Mouse (Mus musculus): Measurements from ENCODE around the gene Cd59b. TPM values are rescaled to one million over a fixed set of nuclear protein-coding genes. Genes with fewer than 3 reads are reported as not detected.
A peak's percentile ranks its signal among the peaks of the same experiment; 100 is the strongest.

Cd59b gene
- total RNA-seq (2021): 1 to 10 TPM; 1.2 to 1.8 TPM

- peak; percentile 50 for DNase-seq
These were observed at the start of gene Cd59b for GRCm38 (mm10) chr2:104069704-104070185. TSS of gene Cd59b (plus strand) at chr2:104069849.

GRCm38 (mm10) chr2:104023096-104023495, 46.6 kb upstream of the Cd59b start:
- no peak for DNase-seq

- DNase-seq: no peak
These were observed 45.0 kb upstream of the Cd59b start for GRCm38 (mm10) chr2:104024656-104025055.

- peak; percentile 92 for DNase-seq
These were observed 42.1 kb upstream of the Cd59b start, which contains the start of gene Fbxo3 for GRCm38 (mm10) chr2:104027458-104028138. TSS of gene Fbxo3 (plus strand) at chr2:104027721.

- DNase-seq: no peak
These were observed 41.4 kb upstream of the Cd59b start, which contains the start of gene 4931422A03Rik for GRCm38 (mm10) chr2:104028139-104028723. TSS of gene 4931422A03Rik (minus strand) at chr2:104028361.

- no peak for DNase-seq
These were observed 40.6 kb upstream of the Cd59b start for GRCm38 (mm10) chr2:104029074-104029473.

- no peak for DNase-seq
These were observed 39.3 kb upstream of the Cd59b start for GRCm38 (mm10) chr2:104030381-104030780.

GRCm38 (mm10) chr2:104032056-104032455, 37.6 kb upstream of the Cd59b start:
- no peak for DNase-seq

- DNase-seq: peak; percentile 79
These were observed 34.7 kb upstream of the Cd59b start for GRCm38 (mm10) chr2:104034832-104035472.

GRCm38 (mm10) chr2:104035595-104035994, 34.1 kb upstream of the Cd59b start:
- no peak for DNase-seq

- no peak for DNase-seq
These were observed 33.3 kb upstream of the Cd59b start for GRCm38 (mm10) chr2:104036316-104036715.

GRCm38 (mm10) chr2:104038236-104038635, 31.4 kb upstream of the Cd59b start:
- no peak for DNase-seq

- no peak for DNase-seq
These were observed 28.0 kb upstream of the Cd59b start for GRCm38 (mm10) chr2:104041632-104042031.

GRCm38 (mm10) chr2:104042766-104043165, 26.9 kb upstream of the Cd59b start:
- DNase-seq: no peak

- DNase-seq: no peak
These were observed 25.8 kb upstream of the Cd59b start for GRCm38 (mm10) chr2:104043624-104044478.

GRCm38 (mm10) chr2:104044479-104045080, 25.1 kb upstream of the Cd59b start:
- no peak for DNase-seq

GRCm38 (mm10) chr2:104058381-104058780, 11.3 kb upstream of the Cd59b start:
- DNase-seq: no peak

GRCm38 (mm10) chr2:104058954-104059353, 10.7 kb upstream of the Cd59b start:
- no peak for DNase-seq

GRCm38 (mm10) chr2:104059786-104060185, 9.9 kb upstream of the Cd59b start:
- no peak for DNase-seq

GRCm38 (mm10) chr2:104060996-104061395, 8.7 kb upstream of the Cd59b start:
- no peak for DNase-seq

GRCm38 (mm10) chr2:104062665-104063064, 7.0 kb upstream of the Cd59b start:
- DNase-seq: no peak

- no peak for DNase-seq
These were observed 5.5 kb upstream of the Cd59b start for GRCm38 (mm10) chr2:104064152-104064551.

Measured in heart, postnatal 4 days (tissue).